Mouse (Mus musculus) urinary bladder, postnatal 14 days (tissue): ENCODE data around the gene Mcf2l.
A peak's percentile ranks its signal among the peaks of the same experiment; 100 is the strongest.

Experiments
- DNase-seq: peaks from one replicate; pipeline ENCODE4 v3.0.0; 2021; ENCODE audit warnings: low spot score

Gene Mcf2l

GRCm38 (mm10) chr8:12874194-12874791 lies 687 bp downstream of the Mcf2l start:
- DNase-seq: no peak

- DNase-seq: no peak
Measured at GRCm38 (mm10) chr8:12874971-12875370, 1.4 kb downstream of the Mcf2l start.

GRCm38 (mm10) chr8:12877126-12877525 lies 3.5 kb downstream of the Mcf2l start:
- no peak for DNase-seq

GRCm38 (mm10) chr8:12880163-12880562 lies 6.6 kb downstream of the Mcf2l start:
- no peak for DNase-seq

GRCm38 (mm10) chr8:12883051-12884004 lies 9.7 kb downstream of the Mcf2l start:
- no peak for DNase-seq

- no peak for DNase-seq
Measured at GRCm38 (mm10) chr8:12887772-12888435, 14.3 kb downstream of the Mcf2l start.

GRCm38 (mm10) chr8:12889046-12889598 lies 15.5 kb downstream of the Mcf2l start:
- no peak for DNase-seq

GRCm38 (mm10) chr8:12892882-12893446 lies 19.4 kb downstream of the Mcf2l start:
- DNase-seq: no peak

- DNase-seq: no peak
Measured at GRCm38 (mm10) chr8:12893797-12894578, 20.4 kb downstream of the Mcf2l start.

- no peak for DNase-seq
Measured at GRCm38 (mm10) chr8:12894783-12895534, 21.4 kb downstream of the Mcf2l start.

- no peak for DNase-seq
Measured at GRCm38 (mm10) chr8:12895535-12896150, 22.0 kb downstream of the Mcf2l start.

GRCm38 (mm10) chr8:12896494-12897373 lies 23.1 kb downstream of the Mcf2l start:
- DNase-seq: peak; percentile 39

GRCm38 (mm10) chr8:12897815-12898214 lies 24.2 kb downstream of the Mcf2l start:
- no peak for DNase-seq

- no peak for DNase-seq
Measured at GRCm38 (mm10) chr8:12903790-12904415, 30.3 kb downstream of the Mcf2l start.

- no peak for DNase-seq
Measured at GRCm38 (mm10) chr8:12905122-12905521, 31.5 kb downstream of the Mcf2l start.

- no peak for DNase-seq
Measured at GRCm38 (mm10) chr8:12905599-12906321, 32.2 kb downstream of the Mcf2l start.

GRCm38 (mm10) chr8:12906597-12906996 lies 33.0 kb downstream of the Mcf2l start:
- DNase-seq: no peak

- no peak for DNase-seq
Measured at GRCm38 (mm10) chr8:12907730-12908129, 34.1 kb downstream of the Mcf2l start.
